Mouse (Mus musculus) lung, embryonic 15.5 days (tissue): ENCODE data around the gene Eno3. TPM values are rescaled to one million over a fixed set of nuclear protein-coding genes. Genes with fewer than 3 reads are reported as not detected.

Experiments
- ATAC-seq: fragments of 200-750 bp; cut with Nextera tagmentation; 2 replicates; pipeline ENCODE4 v1.8.0; 2017; ENCODE audit warnings: moderate number of reproducible peaks, borderline replicate concordance; ENCODE audit not compliant: low FRiP score, low TSS enrichment; ENCODE audit errors: extremely low read depth
- H3K27ac ChIP-seq: fragments of 300-500 bp; sonication (generic); 2 replicates; pipeline ENCODE4 v1.5.1; 2015; ENCODE audit warnings: moderate library complexity, mild to moderate bottlenecking, inconsistent platforms
- H3K27me3 ChIP-seq: fragments of 300-500 bp; sonication (generic); 2 replicates; pipeline ENCODE4 v1.6.1; 2015; ENCODE audit warnings: inconsistent platforms
- H3K36me3 ChIP-seq: fragments of 300-500 bp; sonication (generic); 2 replicates; pipeline ENCODE4 v1.6.1; 2015; ENCODE audit warnings: inconsistent platforms
- H3K4me1 ChIP-seq: fragments of 300-500 bp; sonication (generic); 2 replicates; pipeline ENCODE4 v1.6.1; 2015; ENCODE audit warnings: inconsistent platforms
- H3K4me2 ChIP-seq: fragments of 300-500 bp; sonication (generic); 2 replicates; pipeline ENCODE4 v1.6.1; 2015; ENCODE audit warnings: inconsistent platforms, mild to moderate bottlenecking, moderate library complexity
- H3K4me3 ChIP-seq: fragments of 300-500 bp; sonication (generic); 2 replicates; pipeline ENCODE4 v1.5.1; 2015; ENCODE audit warnings: mild to moderate bottlenecking, inconsistent platforms
- H3K9ac ChIP-seq: fragments of 300-500 bp; sonication (generic); 2 replicates; pipeline ENCODE4 v1.6.1; 2015; ENCODE audit warnings: inconsistent platforms
- H3K9me3 ChIP-seq: fragments of 300-500 bp; sonication (generic); 2 replicates; pipeline ENCODE4 v1.6.1; 2016; ENCODE audit warnings: inconsistent platforms
- WGBS: fragments of 180-500 bp; shearing (Covaris S2); methylation state at CpG from one replicate; pipeline ENCODE4 v1.1.7; 2015; 5-methylcytosine and 5-hydroxymethylcytosine counted together
- polyA plus RNA-seq: library from polyadenylated mRNA; unstranded; fragments of >200 nt; fragmentation: Nextera tagmentation; extraction: Ambion mirVana; gene quantifications from 2 replicates; pipeline ENCODE4 v1.2.1, GENCODE M21; 2015

Eno3 gene
- polyA plus RNA-seq, 1 experiment from 2014 or later: 33.3 TPM

GRCm38 (mm10) chr11:70693504-70693903 lies 36.5 kb downstream of the Eno3 start:
- WGBS: 62% methylated on average over 3 of the region's 3 CpGs
- H3K4me2 ChIP-seq: no peak overlapping the region
- H3K9ac ChIP-seq: no peak overlapping the region
- H3K27ac ChIP-seq: no peak overlapping the region
- no peak for ATAC-seq
- H3K36me3 ChIP-seq: no peaks in the 10 kb centered on the region
- H3K9me3 ChIP-seq: no peaks in the 10 kb centered on the region
- H3K4me3 ChIP-seq: no peak overlapping the region
- H3K27me3 ChIP-seq: no peaks in the 10 kb centered on the region
- peaks cover 6% of the 10 kb centered on the region for H3K4me1 ChIP-seq

DNA sequence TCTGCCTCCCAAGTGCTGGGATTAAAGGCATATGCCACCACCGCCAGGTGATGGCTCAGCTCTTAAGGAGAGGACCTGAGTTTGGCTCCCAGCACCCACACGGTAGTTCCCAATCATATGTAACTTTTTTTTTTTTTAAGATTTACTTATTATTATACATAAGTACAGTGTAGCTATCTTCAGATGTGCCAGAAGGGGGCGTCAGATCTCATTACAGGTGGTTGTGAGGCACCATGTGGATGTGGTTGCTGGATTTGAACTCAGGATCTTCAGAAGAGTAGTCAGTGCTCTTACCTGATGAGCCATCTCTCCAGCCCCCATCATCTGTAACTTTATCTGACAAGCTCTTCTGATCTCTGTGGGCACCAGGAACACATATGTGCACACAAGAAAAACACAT lies 40.4 kb downstream of the Eno3 start:
- no peaks in the 10 kb centered on the region for H3K36me3 ChIP-seq
- no peaks in the 10 kb centered on the region for H3K27me3 ChIP-seq
- no peak overlapping the region for H3K4me2 ChIP-seq
- no peak overlapping the region for H3K4me3 ChIP-seq
- H3K9ac ChIP-seq: no peak overlapping the region
- 69% methylated on average over 3 of the region's 3 CpGs for WGBS
- no peak for ATAC-seq
- H3K9me3 ChIP-seq: no peaks in the 10 kb centered on the region
- H3K27ac ChIP-seq: no peak overlapping the region
- peaks cover 19% of the 10 kb centered on the region for H3K4me1 ChIP-seq

GRCm38 (mm10) chr11:70699051-70699450 lies 42.0 kb downstream of the Eno3 start:
- H3K27me3 ChIP-seq: no peaks in the 10 kb centered on the region
- no peak overlapping the region; the same call in 1 of the 2 replicates for H3K4me3 ChIP-seq
- 79% methylated on average over 2 of the region's 2 CpGs for WGBS
- no peak overlapping the region for H3K27ac ChIP-seq
- H3K9ac ChIP-seq: no peak overlapping the region
- no peak overlapping the region for H3K4me2 ChIP-seq
- H3K36me3 ChIP-seq: peaks cover 7% of the 10 kb centered on the region
- ATAC-seq: no peak
- peaks cover 24% of the 10 kb centered on the region for H3K4me1 ChIP-seq
- no peaks in the 10 kb centered on the region for H3K9me3 ChIP-seq

- Histone ChIP-seq H3K9ac (peak within 1 kb of the TSS; percentile 94), H3K4me2 (peak within 1 kb of the TSS; percentile 89), H3K4me3 (peak within 1 kb of the TSS; percentile 99), H3K27me3 (no peaks in the 10 kb centered on the region), H3K9me3 (no peaks in the 10 kb centered on the region), H3K36me3 (peaks cover 15% of the 10 kb centered on the region), H3K4me1 (peaks cover 24% of the 10 kb centered on the region), H3K27ac (peak within 1 kb of the TSS; percentile 98)
- WGBS: 1% methylated on average over 69 of the region's 69 CpGs
- ATAC-seq: peak; percentile 95
These were observed 42.9 kb downstream of the Eno3 start, which contains the start of the genes Inca1 and Kif1c for GRCm38 (mm10) chr11:70699722-70700556. Inca1 (minus strand) TSS chr11:70700155. Kif1c (plus strand) TSS chr11:70700548.

- Histone ChIP-seq H3K27me3 (no peaks in the 10 kb centered on the region), H3K27ac (peak overlapping the region; percentile 98), H3K4me1 (peaks cover 24% of the 10 kb centered on the region), H3K4me3 (peak overlapping the region; percentile 99), H3K4me2 (peak overlapping the region; percentile 89), H3K9ac (peak overlapping the region; percentile 94), H3K36me3 (peaks cover 22% of the 10 kb centered on the region), H3K9me3 (no peaks in the 10 kb centered on the region)
- ATAC-seq: peak; percentile 33
- under 1% methylated on average over 31 of the region's 34 CpGs for WGBS
These were observed 43.6 kb downstream of the Eno3 start for GRCm38 (mm10) chr11:70700613-70701012.

DNA sequence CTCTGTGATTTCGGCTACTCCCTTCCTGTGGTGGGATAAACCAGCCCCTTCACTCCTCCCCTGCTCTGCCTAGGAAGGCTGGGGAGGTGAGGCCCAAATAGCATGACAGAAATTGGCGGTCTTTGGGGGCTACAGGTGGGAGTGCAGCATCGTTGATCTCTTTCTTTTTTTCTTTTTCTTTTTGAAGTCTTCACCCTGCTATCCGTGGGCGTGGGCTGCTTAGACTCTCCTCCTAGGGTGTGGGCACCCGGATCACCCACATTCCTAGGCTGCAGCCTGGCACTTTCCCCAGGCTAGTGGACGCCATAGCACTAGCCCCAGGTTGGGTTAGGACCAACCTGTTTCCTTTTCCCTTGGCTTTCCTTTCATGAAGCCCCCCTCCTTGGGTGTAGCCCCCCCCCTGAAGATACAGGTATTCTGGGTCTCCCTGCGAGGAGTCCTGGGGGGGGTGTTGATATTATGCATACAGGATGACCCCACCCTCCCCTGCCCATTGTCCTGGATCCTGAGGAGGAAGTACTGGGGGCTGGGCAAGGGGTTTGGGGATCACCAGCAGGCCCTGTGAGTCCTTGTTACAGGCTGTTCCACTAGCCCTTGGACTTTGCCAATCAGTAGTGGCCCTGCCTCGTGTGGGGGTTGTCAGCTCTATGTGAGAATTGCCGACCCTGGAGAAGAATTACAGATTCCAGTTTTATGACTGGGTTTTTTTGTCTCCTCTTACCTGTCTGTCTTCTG lies 44.4 kb downstream of the Eno3 start:
- peaks cover 24% of the 10 kb centered on the region for H3K4me1 ChIP-seq
- H3K36me3 ChIP-seq: peaks cover 30% of the 10 kb centered on the region
- H3K4me2 ChIP-seq: peak overlapping the region; percentile 89
- H3K27me3 ChIP-seq: no peaks in the 10 kb centered on the region
- no peaks in the 10 kb centered on the region for H3K9me3 ChIP-seq
- no peak for ATAC-seq
- H3K4me3 ChIP-seq: peak overlapping the region; percentile 99
- 4% methylated on average over 10 of the region's 10 CpGs for WGBS
- peak overlapping the region; percentile 94 for H3K9ac ChIP-seq
- H3K27ac ChIP-seq: peak overlapping the region; percentile 98

DNA sequence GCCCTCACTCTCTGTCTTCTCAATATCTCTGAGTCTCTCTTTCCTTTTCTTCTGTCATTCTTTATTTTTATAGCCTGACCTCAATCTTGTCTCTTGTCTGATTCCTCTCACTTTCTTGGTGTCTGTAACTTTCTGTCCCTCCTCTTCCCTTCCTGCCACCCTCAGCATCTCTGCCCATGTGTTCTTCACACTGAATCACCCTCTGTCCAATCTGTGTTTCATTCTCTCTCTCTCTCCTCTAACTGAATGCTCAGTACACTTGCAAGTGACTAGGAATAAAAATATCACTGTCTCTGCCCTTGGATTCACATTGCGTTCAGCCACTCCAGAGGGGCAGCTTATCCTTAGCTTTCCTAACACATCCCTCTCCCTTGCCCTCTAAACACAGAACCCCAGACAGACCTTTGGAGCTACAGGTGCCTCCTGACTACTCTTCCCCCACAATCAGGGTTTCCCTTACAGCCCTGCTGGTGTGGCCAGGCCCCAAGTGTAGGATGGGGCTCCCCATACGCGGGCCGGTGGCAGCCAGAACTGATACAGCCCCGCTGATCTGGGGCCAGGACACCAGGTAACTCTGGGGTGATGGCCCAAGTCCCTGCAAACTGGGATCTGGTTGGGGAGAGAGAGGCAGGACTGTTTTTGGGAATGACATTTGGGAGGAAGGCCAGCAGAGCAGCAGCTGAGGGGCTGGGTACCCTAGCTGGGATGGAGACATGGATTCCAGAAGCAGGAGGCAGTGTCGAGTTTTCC lies 45.2 kb downstream of the Eno3 start:
- H3K9me3 ChIP-seq: no peaks in the 10 kb centered on the region
- WGBS: 75% methylated on average over 6 of the region's 6 CpGs
- H3K4me2 ChIP-seq: peak overlapping the region; percentile 89
- H3K36me3 ChIP-seq: peaks cover 38% of the 10 kb centered on the region
- H3K27ac ChIP-seq: no peak overlapping the region
- H3K9ac ChIP-seq: peak overlapping the region; percentile 2; the same call in 1 of the 2 replicates
- H3K4me3 ChIP-seq: peak overlapping the region; percentile 99; the same call in 1 of the 2 replicates
- no peaks in the 10 kb centered on the region for H3K27me3 ChIP-seq
- H3K4me1 ChIP-seq: peaks cover 24% of the 10 kb centered on the region
- ATAC-seq: no peak

DNA sequence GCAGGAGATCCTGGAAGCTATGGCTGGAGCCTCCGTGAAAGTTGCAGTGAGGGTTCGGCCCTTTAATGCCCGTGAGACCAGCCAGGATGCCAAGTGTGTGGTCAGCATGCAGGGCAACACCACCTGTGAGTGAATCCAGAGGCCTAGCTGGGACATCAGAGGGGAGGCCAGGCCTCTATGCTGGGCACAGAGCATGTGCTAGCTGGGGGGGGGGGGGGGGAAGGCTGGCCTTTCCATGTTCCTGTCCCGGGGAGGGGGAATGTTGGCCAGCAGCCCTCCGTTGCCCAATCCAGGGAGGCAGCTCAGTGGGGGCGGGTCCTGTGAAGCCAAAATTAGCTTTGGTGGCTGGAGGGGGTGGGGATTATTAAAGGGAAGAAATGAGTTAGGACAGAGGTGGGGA lies 45.8 kb downstream of the Eno3 start:
- Histone ChIP-seq H3K9me3 (no peaks in the 10 kb centered on the region), H3K4me2 (peak overlapping the region; percentile 89), H3K4me1 (peaks cover 24% of the 10 kb centered on the region), H3K27ac (no peak overlapping the region), H3K36me3 (peaks cover 44% of the 10 kb centered on the region), H3K27me3 (no peaks in the 10 kb centered on the region), H3K4me3 (no peak overlapping the region; the same call in 1 of the 2 replicates), H3K9ac (peak overlapping the region; percentile 2; the same call in 1 of the 2 replicates)
- ATAC-seq: no peak
- WGBS: 57% methylated on average over 6 of the region's 6 CpGs

DNA sequence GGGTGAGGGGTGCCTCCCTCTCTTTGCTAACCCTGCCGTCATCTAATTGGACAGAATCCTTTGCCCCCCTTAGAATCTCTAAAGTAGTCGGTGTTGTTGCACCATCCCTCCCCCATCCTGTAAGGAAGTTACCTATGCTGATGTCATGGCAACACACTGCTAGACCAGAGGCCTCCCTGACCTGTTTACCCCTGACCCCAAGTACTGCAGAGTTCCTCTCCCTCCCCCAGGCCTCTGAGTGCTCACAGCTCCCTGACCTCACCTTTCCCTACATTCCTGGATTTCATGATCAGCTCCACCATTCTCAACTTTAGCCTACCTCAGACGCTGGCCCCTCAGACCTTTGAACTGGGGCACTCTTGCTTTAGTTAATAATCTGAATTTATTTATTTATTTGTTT lies 49.1 kb downstream of the Eno3 start:
- ATAC-seq: no peak
- H3K4me1 ChIP-seq: peaks cover 18% of the 10 kb centered on the region
- H3K27me3 ChIP-seq: no peaks in the 10 kb centered on the region
- no peak overlapping the region for H3K4me2 ChIP-seq
- no peak overlapping the region for H3K27ac ChIP-seq
- no peaks in the 10 kb centered on the region for H3K9me3 ChIP-seq
- WGBS: 46% methylated on average over 3 of the region's 3 CpGs
- H3K4me3 ChIP-seq: no peak overlapping the region
- peaks cover 77% of the 10 kb centered on the region for H3K36me3 ChIP-seq
- H3K9ac ChIP-seq: no peak overlapping the region

- WGBS: 90% methylated on average over 10 of the region's 10 CpGs
- peaks cover 82% of the 10 kb centered on the region for H3K36me3 ChIP-seq
These were observed 54.0 kb downstream of the Eno3 start for GRCm38 (mm10) chr11:70711026-70711425.

More at GRCm38 (mm10) chr11:70711026-70711425, 54.0 kb downstream of the Eno3 start:
- no peak overlapping the region for H3K4me2 ChIP-seq
- no peak overlapping the region for H3K9ac ChIP-seq
- ATAC-seq: no peak
- no peaks in the 10 kb centered on the region for H3K4me1 ChIP-seq
- no peaks in the 10 kb centered on the region for H3K27me3 ChIP-seq
- no peaks in the 10 kb centered on the region for H3K9me3 ChIP-seq
- no peak overlapping the region for H3K4me3 ChIP-seq
- H3K27ac ChIP-seq: no peak overlapping the region
